Mouse (Mus musculus): Measurements from ENCODE around the gene Lmo4.

Gene Lmo4

GRCm38 (mm10) chr3:144147244-144147643, 57.8 kb downstream of the Lmo4 start:
- DNase-seq, result no peak

- DNase-seq, result no peak
Observed at GRCm38 (mm10) chr3:144144066-144144465, 61.0 kb downstream of the Lmo4 start.

GRCm38 (mm10) chr3:144142939-144143338, 62.1 kb downstream of the Lmo4 start:
- DNase-seq, result no peak

- DNase-seq, result no peak
Observed at GRCm38 (mm10) chr3:144141786-144142185, 63.2 kb downstream of the Lmo4 start.

- DNase-seq, result no peak
Observed at GRCm38 (mm10) chr3:144140816-144141215, 64.2 kb downstream of the Lmo4 start.

GRCm38 (mm10) chr3:144138659-144139058, 66.4 kb downstream of the Lmo4 start:
- no peak for DNase-seq
